Mouse (Mus musculus) cerebellum, postnatal 36 days (tissue): ENCODE measurements around the gene Arhgef28.
A peak's percentile ranks its signal among the peaks of the same experiment; 100 is the strongest.

ENCODE experiments used
- DNase-seq, 2 experiments: peaks; one replicate each; pipeline ENCODE4 v3.0.0; 2021 to 2022; ENCODE audit warnings: mixed read lengths in 2 of 2

The Arhgef28 gene

GRCm38 (mm10) chr13:97955759-97956158, 250.5 kb downstream of the Arhgef28 start:
- no peak for DNase-seq

- no peak for DNase-seq
These were observed 251.2 kb downstream of the Arhgef28 start for GRCm38 (mm10) chr13:97954956-97955496.

- no peak for DNase-seq
These were observed 252.2 kb downstream of the Arhgef28 start for GRCm38 (mm10) chr13:97954051-97954450.

GRCm38 (mm10) chr13:97953526-97953925, 252.7 kb downstream of the Arhgef28 start:
- DNase-seq = no peak

GRCm38 (mm10) chr13:97948856-97949255, 257.4 kb downstream of the Arhgef28 start:
- DNase-seq = no peak

- DNase-seq = no peak
These were observed 258.6 kb downstream of the Arhgef28 start for GRCm38 (mm10) chr13:97947598-97947997.

- no peak for DNase-seq
These were observed 259.8 kb downstream of the Arhgef28 start for GRCm38 (mm10) chr13:97946422-97946821.

- DNase-seq = no peak
These were observed 264.1 kb downstream of the Arhgef28 start for GRCm38 (mm10) chr13:97941909-97942680.

- no peak for DNase-seq
These were observed 265.1 kb downstream of the Arhgef28 start for GRCm38 (mm10) chr13:97941099-97941498.

GRCm38 (mm10) chr13:97939433-97940160, 266.6 kb downstream of the Arhgef28 start:
- DNase-seq = no peak

GRCm38 (mm10) chr13:97938596-97939297, 267.5 kb downstream of the Arhgef28 start:
- peak; percentile 84 to 90 for DNase-seq

GRCm38 (mm10) chr13:97937919-97938318, 268.3 kb downstream of the Arhgef28 start:
- DNase-seq = peak; percentile 55 to 57

- DNase-seq = no peak
These were observed 278.1 kb downstream of the Arhgef28 start for GRCm38 (mm10) chr13:97928135-97928497.

- DNase-seq = no peak
These were observed 278.7 kb downstream of the Arhgef28 start for GRCm38 (mm10) chr13:97927376-97928134.

- no peak for DNase-seq
These were observed 279.9 kb downstream of the Arhgef28 start for GRCm38 (mm10) chr13:97926371-97926770.

- no peak for DNase-seq
These were observed 283.2 kb downstream of the Arhgef28 start for GRCm38 (mm10) chr13:97923009-97923408.

- no peak for DNase-seq
These were observed 286.6 kb downstream of the Arhgef28 start for GRCm38 (mm10) chr13:97919590-97919989.

GRCm38 (mm10) chr13:97918117-97918900, 287.9 kb downstream of the Arhgef28 start:
- no peak for DNase-seq

GRCm38 (mm10) chr13:97911013-97911412, 295.2 kb downstream of the Arhgef28 start:
- no peak for DNase-seq

GRCm38 (mm10) chr13:97902821-97903220, 303.4 kb downstream of the Arhgef28 start:
- DNase-seq = no peak

GRCm38 (mm10) chr13:97900380-97900758, 305.9 kb downstream of the Arhgef28 start:
- no peak for DNase-seq
